Mouse (Mus musculus): ENCODE data around the gene Lgi4.

The Lgi4 gene

GRCm38 (mm10) chr7:31052251-31052635 is 6.9 kb upstream of the Lgi4 start:
- DNase-seq, result no peak

GRCm38 (mm10) chr7:31052636-31053434 is 6.3 kb upstream of the Lgi4 start:
- peak; percentile 65 for DNase-seq

- DNase-seq, result no peak
These were observed 5.2 kb upstream of the Lgi4 start for GRCm38 (mm10) chr7:31053882-31054447.

- DNase-seq, result no peak
These were observed 4.4 kb upstream of the Lgi4 start for GRCm38 (mm10) chr7:31054661-31055320.

- DNase-seq, result peak; percentile 68
These were observed 3.8 kb upstream of the Lgi4 start for GRCm38 (mm10) chr7:31055354-31055824.

GRCm38 (mm10) chr7:31055883-31056282 is 3.3 kb upstream of the Lgi4 start:
- DNase-seq, result no peak

- no peak for DNase-seq
These were observed 2.7 kb upstream of the Lgi4 start for GRCm38 (mm10) chr7:31056448-31056847.

- DNase-seq, result no peak
These were observed 2.1 kb upstream of the Lgi4 start, which contains the start of gene Fxyd1 for GRCm38 (mm10) chr7:31057071-31057470. Gene Fxyd1, minus strand, starts transcription at chr7:31057199.

GRCm38 (mm10) chr7:31057730-31058129 is 1.4 kb upstream of the Lgi4 start:
- DNase-seq, result no peak

- DNase-seq, result no peak
These were observed 931 bp upstream of the Lgi4 start for GRCm38 (mm10) chr7:31058211-31058610.

- no peak for DNase-seq
These were observed 928 bp downstream of the Lgi4 start for GRCm38 (mm10) chr7:31059919-31060620.

- no peak for DNase-seq
These were observed 1.5 kb downstream of the Lgi4 start for GRCm38 (mm10) chr7:31060621-31061010.

- no peak for DNase-seq
These were observed 4.0 kb downstream of the Lgi4 start for GRCm38 (mm10) chr7:31063074-31063560.

GRCm38 (mm10) chr7:31067836-31068235 is 8.7 kb downstream of the Lgi4 start:
- peak; percentile 41 for DNase-seq

- no peak for DNase-seq
These were observed 10.3 kb downstream of the Lgi4 start for GRCm38 (mm10) chr7:31069491-31069890.

- DNase-seq, result no peak
These were observed 11.2 kb downstream of the Lgi4 start for GRCm38 (mm10) chr7:31070324-31070723.

- no peak for DNase-seq
These were observed 13.2 kb downstream of the Lgi4 start for GRCm38 (mm10) chr7:31072326-31072725.

GRCm38 (mm10) chr7:31073546-31073945 is 14.4 kb downstream of the Lgi4 start:
- DNase-seq, result no peak

- no peak for DNase-seq
These were observed 15.0 kb downstream of the Lgi4 start for GRCm38 (mm10) chr7:31074061-31074712.

GRCm38 (mm10) chr7:31074713-31075069 is 15.5 kb downstream of the Lgi4 start:
- DNase-seq, result no peak

GRCm38 (mm10) chr7:31076492-31076891 is 17.4 kb downstream of the Lgi4 start, which contains the start of gene Fxyd3:
Gene Fxyd3, minus strand, starts transcription at chr7:31076704.
- DNase-seq, result no peak

- no peak for DNase-seq
These were observed 18.3 kb downstream of the Lgi4 start for GRCm38 (mm10) chr7:31077470-31077869.
